ENCODE assay signal across 8 mouse cellular contexts in the genomic region with DNA sequence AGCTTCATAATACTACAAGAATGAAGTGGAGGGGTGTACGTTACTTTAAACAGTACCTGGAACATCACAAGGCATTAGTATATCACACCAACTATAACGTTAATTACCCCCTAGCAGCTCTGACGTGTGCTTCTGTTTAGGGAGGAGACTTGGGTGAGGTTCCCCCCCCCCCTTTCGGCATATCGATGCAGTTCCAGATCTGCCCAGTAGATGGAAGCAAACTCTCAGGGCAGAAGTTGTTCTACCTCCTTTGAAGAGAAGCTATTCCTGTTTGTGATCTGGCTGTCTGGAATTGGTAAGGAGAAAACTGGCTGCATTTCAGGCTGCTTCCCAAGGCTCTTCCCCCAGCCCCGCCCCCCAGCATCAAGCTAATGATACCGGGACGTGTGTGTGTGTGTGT. TPM values are rescaled to one million over a fixed set of nuclear protein-coding genes. Genes with fewer than 3 reads are reported as not detected.
A peak's percentile ranks its signal among the peaks of the same experiment; 100 is the strongest.
DNase-seq lines count a peak whose midpoint lies in the region; ATAC-seq lines count a peak whose summit lies in the region.

No protein-coding gene starts in this region.

- WGBS in embryonic facial prominence, embryonic 12.5 days: 3% methylated on average over 8 of the region's 8 CpGs
- WGBS in midbrain, embryonic 12.5 days: 6% methylated on average over 8 of the region's 8 CpGs
- WGBS in stomach, embryonic 16.5 days: 5% methylated on average over 8 of the region's 8 CpGs

- H3K4me3 ChIP-seq in embryonic facial prominence, embryonic 12.5 days: no peak overlapping the region
- H3K4me3 ChIP-seq in midbrain, embryonic 12.5 days: no peak overlapping the region
- no peak overlapping the region for H3K4me3 ChIP-seq in stomach, embryonic 16.5 days (replicated peaks; ENCODE audit: low read length)

- peaks cover 8% of the 10 kb centered on the region; the same call in 1 of the 2 replicates for H3K4me1 ChIP-seq in embryonic facial prominence, embryonic 12.5 days
- peaks cover 16% of the 10 kb centered on the region for H3K4me1 ChIP-seq in midbrain, embryonic 12.5 days
- H3K4me1 ChIP-seq in stomach, embryonic 16.5 days (ENCODE audit: control insufficient read depth, insufficient read depth, low read length): peaks cover 2% of the 10 kb centered on the region; the same call in 1 of the 2 replicates

- ATAC-seq in embryonic facial prominence, embryonic 12.5 days (ENCODE audit: insufficient number of reproducible peaks, insufficient read depth, low FRiP score, low TSS enrichment): 0 out of 2 replicates have a peak, but pooled peaks have one; percentile 48
- ATAC-seq in midbrain, embryonic 12.5 days (ENCODE audit: low FRiP score, low read depth): peak; percentile 51
- peak; percentile 48; the same call in 1 of the 2 replicates for ATAC-seq in stomach, embryonic 16.5 days (ENCODE audit: insufficient read depth, low FRiP score)

- DNase-seq in left cerebral cortex, postnatal 14 days (ENCODE audit: low spot score in 2 of 2): peak; percentile 72 to 78
- DNase-seq in left cerebral cortex, adult 11 months (ENCODE audit: low spot score): no peak
- DNase-seq in ZHBTc4 (ENCODE audit: low read depth, low spot score): peak; percentile 89
- peak; percentile 51 to 60 for DNase-seq in heart, postnatal 36 days
- peak; percentile 65 for DNase-seq in left cerebral cortex, postnatal 4 days

- no peak overlapping the region for H3K27ac ChIP-seq in embryonic facial prominence, embryonic 12.5 days
- H3K27ac ChIP-seq in midbrain, embryonic 12.5 days (replicated peaks): no peak overlapping the region
- no peak overlapping the region for H3K27ac ChIP-seq in stomach, embryonic 16.5 days (ENCODE audit: low read length)

- intact Hi-C loops in left cerebral cortex, postnatal 14 days (cut with DNase I): loop anchor here (1.0 kb wide), 1 partner anchor 120 kb away; no protein-coding TSS in a partner anchor
- intact Hi-C loops in heart, postnatal 36 days (cut with DNase I): loop anchor here (1.0 kb wide), 1 partner anchor 120 kb away; no protein-coding TSS in a partner anchor
- intact Hi-C loops in left cerebral cortex, postnatal 4 days (cut with DNase I): loop anchor here (2.0 kb wide), 1 partner anchor 119 kb away; no protein-coding TSS in a partner anchor

- H3K9me3 ChIP-seq in embryonic facial prominence, embryonic 12.5 days: no peaks in the 10 kb centered on the region
- H3K9me3 ChIP-seq in midbrain, embryonic 12.5 days: no peaks in the 10 kb centered on the region
- H3K9me3 ChIP-seq in stomach, embryonic 16.5 days (replicated peaks; ENCODE audit: control insufficient read depth, low read length): no peaks in the 10 kb centered on the region

- H3K27me3 ChIP-seq in embryonic facial prominence, embryonic 12.5 days: no peaks in the 10 kb centered on the region
- no peaks in the 10 kb centered on the region for H3K27me3 ChIP-seq in midbrain, embryonic 12.5 days
- no peaks in the 10 kb centered on the region for H3K27me3 ChIP-seq in stomach, embryonic 16.5 days (ENCODE audit: control insufficient read depth, insufficient read depth, low read length)

- H3K4me2 ChIP-seq in embryonic facial prominence, embryonic 12.5 days (replicated peaks): no peak overlapping the region
- H3K4me2 ChIP-seq in midbrain, embryonic 12.5 days (replicated peaks): no peak overlapping the region
- H3K4me2 ChIP-seq in stomach, embryonic 16.5 days (ENCODE audit: low read depth, low read length): 0 out of 2 replicates have a peak overlapping the region, but pooled peaks have one; percentile 3

- no peaks in the 10 kb centered on the region for H3K36me3 ChIP-seq in embryonic facial prominence, embryonic 12.5 days
- H3K36me3 ChIP-seq in midbrain, embryonic 12.5 days: no peaks in the 10 kb centered on the region
- H3K36me3 ChIP-seq in stomach, embryonic 16.5 days (ENCODE audit: control insufficient read depth, insufficient read depth, low read length): no peaks in the 10 kb centered on the region

- no peak overlapping the region for H3K9ac ChIP-seq in embryonic facial prominence, embryonic 12.5 days
- no peak overlapping the region for H3K9ac ChIP-seq in midbrain, embryonic 12.5 days (replicated peaks)
- H3K9ac ChIP-seq in stomach, embryonic 16.5 days (ENCODE audit: low read length): no peak overlapping the region

RNA-seq across cellular contexts. Expression of gene Olfr90, which starts 5.0 kb away (rescaled TPM):
- under 1 TPM in 1 of 2 experiments, not detected in 1; 0.13 TPM for total RNA-seq in left cerebral cortex, postnatal 14 days (2021)
- polyA plus RNA-seq in embryonic facial prominence, embryonic 12.5 days (2016; fragmentation: Nextera tagmentation; extraction: Ambion mirVana): not detected in 2 replicates
- total RNA-seq in heart, postnatal 36 days (2021): not detected
- total RNA-seq in left cerebral cortex, postnatal 4 days (2021): not detected
- polyA plus RNA-seq in midbrain, embryonic 12.5 days (2016; fragmentation: Nextera tagmentation; extraction: Ambion mirVana): 0.14 TPM in 1 of 2 replicates, not detected in the other
- not detected in 2 replicates for polyA plus RNA-seq in stomach, embryonic 16.5 days (2015; fragmentation: Nextera tagmentation; extraction: Ambion mirVana)

RNA-seq across cellular contexts. Expression of gene Olfr91, which starts 14.8 kb away (rescaled TPM):
- not detected for total RNA-seq in left cerebral cortex, postnatal 14 days (2021)
- polyA plus RNA-seq in embryonic facial prominence, embryonic 12.5 days (2016; fragmentation: Nextera tagmentation; extraction: Ambion mirVana): 0.08 TPM in 1 of 2 replicates, not detected in the other
- total RNA-seq in heart, postnatal 36 days (2021): not detected
- total RNA-seq in left cerebral cortex, postnatal 4 days (2021): not detected
- not detected in 2 replicates for polyA plus RNA-seq in midbrain, embryonic 12.5 days (2016; fragmentation: Nextera tagmentation; extraction: Ambion mirVana)
- not detected in 2 replicates for polyA plus RNA-seq in stomach, embryonic 16.5 days (2015; fragmentation: Nextera tagmentation; extraction: Ambion mirVana)

RNA-seq across cellular contexts. Expression of gene Olfr92, which starts 36.6 kb away (rescaled TPM):
- total RNA-seq in left cerebral cortex, postnatal 14 days (2021): not detected
- not detected in 2 replicates for polyA plus RNA-seq in embryonic facial prominence, embryonic 12.5 days (2016; fragmentation: Nextera tagmentation; extraction: Ambion mirVana)
- not detected for total RNA-seq in heart, postnatal 36 days (2021)
- total RNA-seq in left cerebral cortex, postnatal 4 days (2021): not detected
- not detected in 2 replicates for polyA plus RNA-seq in midbrain, embryonic 12.5 days (2016; fragmentation: Nextera tagmentation; extraction: Ambion mirVana)
- polyA plus RNA-seq in stomach, embryonic 16.5 days (2015; fragmentation: Nextera tagmentation; extraction: Ambion mirVana): not detected in 2 replicates

RNA-seq across cellular contexts. Expression of gene Gabbr1, which starts 37.6 kb away (rescaled TPM):
- 100 to 1,000 TPM; 629 to 637 TPM for total RNA-seq in left cerebral cortex, postnatal 14 days (2021)
- polyA plus RNA-seq in embryonic facial prominence, embryonic 12.5 days (2016; fragmentation: Nextera tagmentation; extraction: Ambion mirVana): 19.8 and 20.5 TPM in 2 replicates
- total RNA-seq in heart, postnatal 36 days (2021): 1 to 10 TPM; 8.6 to 9.4 TPM
- total RNA-seq in left cerebral cortex, postnatal 4 days (2021): 100 to 1,000 TPM; 430 to 482 TPM
- polyA plus RNA-seq in midbrain, embryonic 12.5 days (2016; fragmentation: Nextera tagmentation; extraction: Ambion mirVana): 33.4 and 35.9 TPM in 2 replicates
- 7.2 and 7.5 TPM in 2 replicates for polyA plus RNA-seq in stomach, embryonic 16.5 days (2015; fragmentation: Nextera tagmentation; extraction: Ambion mirVana)
